Mouse (Mus musculus): ENCODE measurements around the gene Pan3.

GRCm38 (mm10) chr5:147585070-147585469 lies 155.1 kb downstream of the Pan3 start:
- TF ChIP-seq POLR2A (IDR thresholded peaks at IDR 0.05; ENCODE audit: borderline replicate concordance, low read depth, low read length): no peak
- TF ChIP-seq CTCF (IDR thresholded peaks at IDR 0.05; ENCODE audit: low read depth, low read length): no peak

All from bone marrow macrophage, adult 2 months (primary cell).